Mouse (Mus musculus) lung, adult 18-20 months (tissue): ENCODE measurements at regions not wholly inside any gene's neighbourhood (a gene's known extent, or its start where the extent isn't known, plus 50 kb on each side); places are given as distances from the start of the nearest gene placed in this dataset.
"Not testable (repeated sequence)": the region's sequence is repeated elsewhere in the genome, so short reads cannot be mapped to it uniquely, and the experiment has no call there.

Experiments
- DNase-seq, 2 experiments: peaks; one replicate each; pipeline ENCODE4 v3.0.0; 2022; ENCODE audit warnings: mixed read lengths in 2 of 2

GRCm38 (mm10) chr16:51169294-51169693 is 578.3 kb upstream of the Ccdc54 start:
- no peak for DNase-seq

GRCm38 (mm10) chr16:51160768-51161167 is 569.8 kb upstream of the Ccdc54 start:
- DNase-seq: no peak

GRCm38 (mm10) chr16:51138575-51138974 is 547.6 kb upstream of the Ccdc54 start:
- no peak for DNase-seq

GRCm38 (mm10) chr16:51119835-51120234 is 528.9 kb upstream of the Ccdc54 start:
- no peak for DNase-seq

- DNase-seq: no peak
Observed at GRCm38 (mm10) chr16:51118365-51118764, 527.4 kb upstream of the Ccdc54 start.

GRCm38 (mm10) chr16:51117836-51118235 is 526.9 kb upstream of the Ccdc54 start:
- DNase-seq: no peak

- DNase-seq: no peak
Observed at GRCm38 (mm10) chr16:51109864-51110263, 518.9 kb upstream of the Ccdc54 start.

GRCm38 (mm10) chr16:51107421-51107820 is 516.5 kb upstream of the Ccdc54 start:
- DNase-seq: no peak

- DNase-seq: no peak
Observed at GRCm38 (mm10) chr16:51086556-51086955, 495.6 kb upstream of the Ccdc54 start.

GRCm38 (mm10) chr16:51080146-51080545 is 489.2 kb upstream of the Ccdc54 start:
- no peak for DNase-seq

GRCm38 (mm10) chr16:51048650-51049049 is 457.7 kb upstream of the Ccdc54 start:
- DNase-seq: peak in 1 of 2 experiments; percentile 1

- no peak for DNase-seq
Observed at GRCm38 (mm10) chr16:51048169-51048568, 457.2 kb upstream of the Ccdc54 start.

- no peak for DNase-seq
Observed at GRCm38 (mm10) chr16:51041311-51041710, 450.4 kb upstream of the Ccdc54 start.

- DNase-seq: no peak
Observed at GRCm38 (mm10) chr16:51002876-51003275, 411.9 kb upstream of the Ccdc54 start.

- no peak for DNase-seq
Observed at GRCm38 (mm10) chr16:50964395-50964794, 373.4 kb upstream of the Ccdc54 start.

GRCm38 (mm10) chr16:50944091-50944490 is 353.1 kb upstream of the Ccdc54 start:
- DNase-seq: no peak

GRCm38 (mm10) chr16:50943581-50943980 is 352.6 kb upstream of the Ccdc54 start:
- DNase-seq: not testable (repeated sequence)

- DNase-seq: no peak
Observed at GRCm38 (mm10) chr16:50942291-50942690, 351.3 kb upstream of the Ccdc54 start.

GRCm38 (mm10) chr16:50939316-50939715 is 348.4 kb upstream of the Ccdc54 start:
- no peak for DNase-seq

- DNase-seq: no peak
Observed at GRCm38 (mm10) chr16:50907732-50908131, 316.8 kb upstream of the Ccdc54 start.

GRCm38 (mm10) chr16:50899151-50899550 is 308.2 kb upstream of the Ccdc54 start:
- DNase-seq: no peak

- peak in 1 of 2 experiments; percentile 1 for DNase-seq
Observed at GRCm38 (mm10) chr16:50877926-50878325, 287.0 kb upstream of the Ccdc54 start.

- no peak for DNase-seq
Observed at GRCm38 (mm10) chr16:50871318-50871717, 280.4 kb upstream of the Ccdc54 start.

- no peak for DNase-seq
Observed at GRCm38 (mm10) chr16:50863565-50863964, 272.6 kb upstream of the Ccdc54 start.

- DNase-seq: no peak
Observed at GRCm38 (mm10) chr16:50859513-50859912, 268.6 kb upstream of the Ccdc54 start.

- DNase-seq: no peak
Observed at GRCm38 (mm10) chr16:50852081-50852480, 261.1 kb upstream of the Ccdc54 start.
